In the genomic region with DNA sequence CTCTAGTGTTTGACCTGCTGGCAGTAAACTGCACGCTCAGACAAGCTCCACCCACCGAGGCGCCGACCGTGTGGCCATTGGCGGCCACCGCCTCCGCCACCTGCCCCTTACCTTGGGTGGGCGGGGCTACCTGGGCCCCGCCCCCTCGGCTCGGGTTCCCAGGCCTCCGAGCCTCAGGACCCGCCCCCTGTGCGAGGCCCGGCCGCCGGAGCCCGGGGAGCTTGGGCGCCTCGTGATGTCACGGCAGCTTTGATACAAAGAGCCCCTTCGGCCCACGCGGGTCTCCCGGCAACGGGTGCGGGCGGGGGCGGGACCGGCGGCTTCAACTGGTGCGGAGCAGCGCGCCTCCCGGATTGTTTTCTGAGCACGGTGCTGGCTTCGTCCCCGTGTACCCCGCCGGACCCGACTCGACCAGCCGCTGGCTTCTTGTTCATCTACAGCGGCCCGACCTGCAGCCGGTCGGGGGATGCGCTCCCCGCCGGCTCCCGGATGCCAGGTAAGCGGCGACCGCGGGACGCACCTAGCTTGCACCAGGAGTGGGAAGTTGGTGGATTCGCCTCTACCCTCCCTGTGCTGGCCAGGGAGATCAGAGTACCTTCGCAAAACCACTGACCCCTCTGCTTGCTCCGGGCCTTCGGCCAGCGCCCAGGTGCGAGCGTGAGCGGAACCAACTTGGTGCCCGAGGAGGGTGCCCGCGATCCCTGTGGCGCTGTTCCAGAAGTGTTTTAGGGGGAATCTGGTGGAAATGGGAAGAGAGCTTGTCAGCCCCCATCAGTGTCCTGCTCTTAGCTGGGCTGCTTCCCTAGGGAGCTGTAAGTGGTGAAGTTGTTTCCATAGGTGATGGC, we compare ENCODE assay signal across 8 mouse cellular contexts.
A peak's percentile ranks its signal among the peaks of the same experiment; 100 is the strongest.
DNase-seq lines count a peak whose midpoint lies in the region; ATAC-seq lines count a peak whose summit lies in the region.

No protein-coding gene starts in this region.

- peak; percentile 61 for ATAC-seq in activated CD4-positive, CD25-positive, alpha-beta regulatory T cell, adult 4 months
- peak; percentile 73 for ATAC-seq in inflammation-experienced regulatory T-cells, adult 6 months

- intact Hi-C loops in left cerebral cortex, postnatal 36 days (cut with DNase I) = no loop called here

- peak; percentile 81 for DNase-seq in cerebellum, adult 8-10 months
- DNase-seq in frontal cortex, adult 2 months (ENCODE audit: extremely low spot score in 1 of 2, low spot score in 1 of 2) = peak; percentile 58 to 83
- peak; percentile 68 to 77 for DNase-seq in left cerebral cortex, postnatal 36 days (ENCODE audit: low spot score in 2 of 2)
- peak; percentile 92 for DNase-seq in mesoderm, embryonic 11.5 days (ENCODE audit: low read depth, low spot score)
- peak; percentile 75 for DNase-seq in right cerebral cortex, postnatal 25 days
- DNase-seq in urinary bladder, postnatal 36 days (ENCODE audit: low spot score in 2 of 2) = peak; percentile 71 to 77

Comparison
In these comparisons a context has a peak if more than half of its experiments do, and no peak if none do; other contexts are left out.
1. Peak in every context shown above with its lines: DNase-seq and ATAC-seq.